Mouse (Mus musculus) midbrain, embryonic 16.5 days (tissue): ENCODE data around the gene Nfkbib. TPM values are rescaled to one million over a fixed set of nuclear protein-coding genes. Genes with fewer than 3 reads are reported as not detected.

Experiments used
- ATAC-seq: fragments of 200-750 bp; cut with Nextera tagmentation; 2 replicates; pipeline ENCODE4 v1.8.0; 2017; ENCODE audit warnings: moderate TSS enrichment
- H3K27ac ChIP-seq: fragments of 300-500 bp; sonication (generic); 2 replicates; pipeline ENCODE4 v1.5.1; 2014; ENCODE audit warnings: mild to moderate bottlenecking, low read length, mixed read lengths
- H3K27me3 ChIP-seq: fragments of 300-500 bp; sonication (generic); 2 replicates; pipeline ENCODE4 v1.6.1; 2014; ENCODE audit warnings: low read depth, low read length, mixed read lengths; ENCODE audit not compliant: control insufficient read depth, insufficient read depth
- H3K36me3 ChIP-seq: fragments of 300-500 bp; sonication (generic); 2 replicates; pipeline ENCODE4 v1.6.1; 2014; ENCODE audit warnings: mild to moderate bottlenecking, low read length, moderate library complexity, mixed read lengths; ENCODE audit not compliant: control insufficient read depth, insufficient read depth
- H3K4me1 ChIP-seq: fragments of 300-500 bp; sonication (generic); 2 replicates; pipeline ENCODE4 v1.6.1; 2014; ENCODE audit warnings: mild to moderate bottlenecking, low read length, mixed read lengths; ENCODE audit not compliant: control insufficient read depth, insufficient read depth
- H3K4me2 ChIP-seq: fragments of 300-500 bp; sonication (generic); 2 replicates; pipeline ENCODE4 v1.6.1; 2014; ENCODE audit warnings: mild to moderate bottlenecking, low read length, mixed read lengths
- H3K4me3 ChIP-seq: fragments of 300-500 bp; sonication (generic); 2 replicates; pipeline ENCODE4 v1.5.1; 2014; ENCODE audit warnings: low read depth, mild to moderate bottlenecking, low read length, moderate library complexity, mixed read lengths
- H3K9ac ChIP-seq: fragments of 300-500 bp; sonication (generic); 2 replicates; pipeline ENCODE4 v1.6.1; 2014; ENCODE audit warnings: low read depth, low read length, mixed read lengths
- H3K9me3 ChIP-seq: fragments of 300-500 bp; sonication (generic); replicated peaks from 2 replicates; pipeline ENCODE4 v1.6.1; 2014; ENCODE audit warnings: mild to moderate bottlenecking, low read length, mixed read lengths; ENCODE audit not compliant: control insufficient read depth, poor library complexity, severe bottlenecking
- WGBS: fragments of 180-500 bp; shearing (Covaris S2); extraction: QIAGEN DNeasy Blood & Tissue Kit; methylation state at CpG from one replicate; pipeline ENCODE4 v1.1.7; 2014; 5-methylcytosine and 5-hydroxymethylcytosine counted together
- polyA plus RNA-seq: library from polyadenylated mRNA; unstranded; fragments of >200 nt; fragmentation: Nextera tagmentation; extraction: Ambion mirVana; gene quantifications from 2 replicates; pipeline ENCODE4 v1.2.1, GENCODE M21; 2015

Gene Nfkbib
- polyA plus RNA-seq, 1 experiment from 2014 or later = 64.7 TPM

GRCm38 (mm10) chr7:28780067-28780658 is 12.9 kb upstream of the Nfkbib start:
- no peak overlapping the region for H3K27ac ChIP-seq
- peaks cover 9% of the 10 kb centered on the region; the same call in 1 of the 2 replicates for H3K36me3 ChIP-seq
- no peak overlapping the region for H3K9ac ChIP-seq
- ATAC-seq = no peak; the same call in 1 of the 2 replicates
- H3K4me3 ChIP-seq = no peak overlapping the region
- H3K9me3 ChIP-seq = no peaks in the 10 kb centered on the region
- WGBS = 47% methylated on average over 6 of the region's 6 CpGs
- no peaks in the 10 kb centered on the region for H3K27me3 ChIP-seq
- H3K4me1 ChIP-seq = no peaks in the 10 kb centered on the region
- no peak overlapping the region for H3K4me2 ChIP-seq

DNA sequence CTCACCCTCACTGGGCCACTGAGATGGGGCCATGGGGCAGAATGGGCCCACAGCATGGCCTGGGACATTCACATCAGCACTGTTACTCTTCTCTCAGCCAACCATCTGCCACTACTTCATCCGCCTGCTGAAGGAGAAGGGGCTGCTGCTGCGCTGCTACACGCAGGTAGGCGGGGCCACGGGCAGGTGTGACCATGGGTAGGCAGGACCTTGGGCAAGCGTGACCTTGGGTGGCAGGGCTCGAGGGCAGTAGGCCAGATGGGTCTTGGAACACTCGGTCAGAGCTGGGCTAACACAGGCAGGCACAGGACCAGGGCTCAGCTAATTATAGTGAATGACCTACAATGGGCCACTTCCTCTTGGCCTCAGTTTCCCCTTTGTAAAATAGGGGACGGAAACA is 11.5 kb upstream of the Nfkbib start:
- no peak overlapping the region for H3K27ac ChIP-seq
- H3K4me2 ChIP-seq = no peak overlapping the region
- H3K4me3 ChIP-seq = no peak overlapping the region
- peaks cover 9% of the 10 kb centered on the region; the same call in 1 of the 2 replicates for H3K36me3 ChIP-seq
- H3K4me1 ChIP-seq = no peaks in the 10 kb centered on the region
- no peaks in the 10 kb centered on the region for H3K27me3 ChIP-seq
- no peaks in the 10 kb centered on the region for H3K9me3 ChIP-seq
- no peak overlapping the region for H3K9ac ChIP-seq
- ATAC-seq = no peak
- WGBS = 88% methylated on average over 9 of the region's 9 CpGs

DNA sequence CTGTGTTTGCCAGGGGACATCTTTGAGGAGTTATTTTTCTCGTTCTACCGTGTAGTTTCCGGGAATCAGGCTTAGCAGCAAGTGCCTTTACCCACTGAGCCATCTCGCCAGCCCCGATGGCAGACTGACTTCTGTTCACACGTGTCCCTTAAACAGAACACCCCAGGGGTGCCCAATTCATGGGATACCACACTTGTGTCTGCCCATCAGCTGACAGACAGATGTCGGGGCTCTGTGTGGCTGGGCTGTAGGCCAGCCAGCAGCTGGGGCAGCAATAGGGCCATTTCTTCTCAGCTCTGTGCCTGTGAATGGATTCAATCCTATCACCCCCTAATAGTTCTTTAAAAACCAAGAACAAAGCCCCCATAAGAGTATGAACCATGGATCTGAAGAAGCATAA is 7.8 kb upstream of the Nfkbib start:
- 81% methylated on average over 7 of the region's 7 CpGs for WGBS
- no peak for ATAC-seq
- no peak overlapping the region for H3K9ac ChIP-seq
- no peak overlapping the region for H3K4me2 ChIP-seq
- H3K4me1 ChIP-seq = no peaks in the 10 kb centered on the region
- H3K4me3 ChIP-seq = no peak overlapping the region
- no peaks in the 10 kb centered on the region for H3K27me3 ChIP-seq
- H3K36me3 ChIP-seq = peaks cover 14% of the 10 kb centered on the region; the same call in 1 of the 2 replicates
- H3K9me3 ChIP-seq = no peaks in the 10 kb centered on the region
- no peak overlapping the region for H3K27ac ChIP-seq

GRCm38 (mm10) chr7:28774164-28774563 is 6.9 kb upstream of the Nfkbib start:
- no peak overlapping the region for H3K27ac ChIP-seq
- H3K27me3 ChIP-seq = no peaks in the 10 kb centered on the region
- 0 out of 2 replicates have a peak, but pooled peaks have one; percentile 50 for ATAC-seq
- H3K36me3 ChIP-seq = peaks cover 14% of the 10 kb centered on the region; the same call in 1 of the 2 replicates
- no peak overlapping the region for H3K9ac ChIP-seq
- H3K4me1 ChIP-seq = peaks cover under 1% of the 10 kb centered on the region; the same call in 1 of the 2 replicates
- 64% methylated on average over 12 of the region's 12 CpGs for WGBS
- H3K4me3 ChIP-seq = no peak overlapping the region
- H3K4me2 ChIP-seq = no peak overlapping the region
- H3K9me3 ChIP-seq = no peaks in the 10 kb centered on the region

- Histone ChIP-seq H3K9ac (no peak overlapping the region), H3K4me2 (no peak overlapping the region), H3K36me3 (peaks cover 11% of the 10 kb centered on the region; the same call in 1 of the 2 replicates), H3K27ac (no peak overlapping the region), H3K4me1 (peaks cover 4% of the 10 kb centered on the region), H3K4me3 (no peak overlapping the region), H3K9me3 (no peaks in the 10 kb centered on the region), H3K27me3 (no peaks in the 10 kb centered on the region)
- 81% methylated on average over 3 of the region's 3 CpGs for WGBS
- no peak for ATAC-seq
Observed at GRCm38 (mm10) chr7:28773163-28773562, 5.9 kb upstream of the Nfkbib start.

DNA sequence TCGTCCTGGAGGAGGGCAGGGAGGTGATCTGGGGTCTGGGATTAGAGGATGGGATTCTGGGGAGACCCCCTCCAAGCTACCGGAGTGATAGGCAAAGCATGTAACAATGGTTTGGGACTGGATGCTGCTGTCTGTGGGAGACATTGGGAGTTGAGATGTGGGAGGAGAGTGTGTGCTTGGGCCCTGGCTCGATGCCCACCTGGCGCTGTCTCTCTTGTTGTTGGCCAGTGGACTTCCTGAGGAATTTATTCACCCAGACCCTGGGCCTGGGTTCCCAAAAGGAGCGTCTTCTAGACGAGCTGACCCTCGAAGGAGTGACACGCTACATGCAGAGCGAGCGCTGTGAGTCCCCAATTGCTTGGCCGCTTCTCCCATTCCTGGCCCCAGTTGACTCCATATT is 4.6 kb upstream of the Nfkbib start:
- no peak overlapping the region for H3K9ac ChIP-seq
- no peak overlapping the region for H3K4me3 ChIP-seq
- no peak overlapping the region for H3K4me2 ChIP-seq
- peaks cover 9% of the 10 kb centered on the region; the same call in 1 of the 2 replicates for H3K36me3 ChIP-seq
- H3K9me3 ChIP-seq = no peaks in the 10 kb centered on the region
- no peak overlapping the region for H3K27ac ChIP-seq
- H3K27me3 ChIP-seq = no peaks in the 10 kb centered on the region
- peaks cover 13% of the 10 kb centered on the region for H3K4me1 ChIP-seq
- WGBS = 87% methylated on average over 11 of the region's 11 CpGs
- ATAC-seq = no peak

- no peak for ATAC-seq
- no peak overlapping the region for H3K4me3 ChIP-seq
- 90% methylated on average over 3 of the region's 3 CpGs for WGBS
- H3K27me3 ChIP-seq = no peaks in the 10 kb centered on the region
- 0 out of 2 replicates have a peak, but pooled peaks cover 7% of the 10 kb centered on the region for H3K36me3 ChIP-seq
- H3K27ac ChIP-seq = no peak overlapping the region
- peaks cover 19% of the 10 kb centered on the region for H3K4me1 ChIP-seq
- no peak overlapping the region for H3K4me2 ChIP-seq
- H3K9ac ChIP-seq = no peak overlapping the region
- H3K9me3 ChIP-seq = no peaks in the 10 kb centered on the region
Observed at GRCm38 (mm10) chr7:28770309-28770708, 3.0 kb upstream of the Nfkbib start.

DNA sequence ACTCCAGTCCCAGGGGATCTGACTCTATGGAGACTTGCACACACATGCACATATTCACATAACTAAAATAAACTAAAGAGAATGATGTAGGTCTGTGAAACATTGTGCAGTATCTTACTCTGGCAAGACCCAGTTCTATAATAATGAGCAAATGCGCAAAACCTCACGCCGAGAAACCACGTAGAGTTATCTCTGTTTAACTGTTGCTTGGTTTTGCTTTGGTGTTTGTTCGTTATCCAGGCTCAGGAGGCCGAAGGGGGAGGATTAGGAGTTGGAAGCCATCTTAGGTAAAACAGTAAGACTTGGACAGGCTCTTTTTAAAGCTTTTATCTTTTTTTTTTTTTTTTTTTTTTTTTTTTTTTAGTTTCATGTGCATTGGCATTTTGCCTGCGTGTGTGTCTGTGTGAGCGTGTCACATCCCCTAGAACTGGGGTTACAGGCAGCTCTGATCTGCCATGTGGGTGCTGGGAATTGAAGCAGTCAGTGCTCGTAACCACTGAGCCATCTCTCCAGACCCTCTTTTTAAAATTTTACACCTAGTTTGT is 2.2 kb upstream of the Nfkbib start:
- Histone ChIP-seq H3K27me3 (no peaks in the 10 kb centered on the region), H3K4me3 (no peak overlapping the region), H3K27ac (no peak overlapping the region), H3K4me2 (no peak overlapping the region), H3K9ac (no peak overlapping the region), H3K36me3 (0 out of 2 replicates have a peak, but pooled peaks cover 5% of the 10 kb centered on the region), H3K9me3 (no peaks in the 10 kb centered on the region), H3K4me1 (peaks cover 25% of the 10 kb centered on the region)
- ATAC-seq = no peak
- WGBS = 94% methylated on average over 9 of the region's 9 CpGs

GRCm38 (mm10) chr7:28766910-28767309 is 402 bp downstream of the Nfkbib start:
- peak overlapping the region; percentile 69 for H3K4me3 ChIP-seq
- peak; percentile 33 for ATAC-seq
- H3K9ac ChIP-seq = peak overlapping the region; percentile 73
- 0 out of 2 replicates have a peak, but pooled peaks cover under 1% of the 10 kb centered on the region for H3K36me3 ChIP-seq
- WGBS = 2% methylated on average over 14 of the region's 14 CpGs
- peaks cover 25% of the 10 kb centered on the region for H3K4me1 ChIP-seq
- H3K9me3 ChIP-seq = no peaks in the 10 kb centered on the region
- H3K27me3 ChIP-seq = no peaks in the 10 kb centered on the region
- peak overlapping the region; percentile 61 for H3K4me2 ChIP-seq
- H3K27ac ChIP-seq = no peak overlapping the region
